Mouse (Mus musculus): Measurements from ENCODE around the gene Glcci1. TPM values are rescaled to one million over a fixed set of nuclear protein-coding genes. Genes with fewer than 3 reads are reported as not detected.
A peak's percentile ranks its signal among the peaks of the same experiment; 100 is the strongest.

The Glcci1 gene
- polyA plus RNA-seq, 1 experiment, result 187 TPM

DNA sequence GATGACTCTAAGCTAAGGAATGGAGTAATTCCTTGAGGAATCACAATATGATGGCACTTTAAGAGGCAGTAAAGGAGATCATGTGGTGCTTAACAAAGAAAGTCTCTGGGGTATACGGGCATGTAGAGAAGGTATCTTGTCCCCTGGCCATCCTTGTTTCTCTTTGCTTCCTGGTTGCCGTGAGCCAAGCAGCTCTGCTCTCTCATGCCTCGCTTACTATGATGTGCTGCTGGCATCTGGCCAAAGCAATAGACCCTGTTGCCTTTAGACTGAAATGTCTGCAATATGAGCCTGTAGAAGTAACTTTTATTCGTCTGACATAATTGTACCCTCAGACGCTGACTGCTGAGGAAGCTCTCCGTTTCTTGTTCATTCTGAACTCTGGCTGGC, 11.5 kb upstream of the Glcci1 start:
- WGBS, result 81% methylated on average over 6 of the region's 6 CpGs
- no peaks in the 10 kb centered on the region for H3K27me3 ChIP-seq (ENCODE audit: control insufficient read depth, insufficient read depth, low read length)
- H3K36me3 ChIP-seq (ENCODE audit: control insufficient read depth, insufficient read depth, low read length), result no peaks in the 10 kb centered on the region
- no peak overlapping the region for H3K4me3 ChIP-seq (ENCODE audit: control insufficient read depth, insufficient read depth, low read length)
- H3K27ac ChIP-seq (ENCODE audit: control insufficient read depth, insufficient read depth, low read length), result no peak overlapping the region
- TF ChIP-seq POLR2A (IDR thresholded peaks at IDR 0.05; ENCODE audit: control insufficient read depth, extremely low read depth, insufficient read depth, low read length, poor library complexity), result no peak
- TF ChIP-seq CTCF (IDR thresholded peaks at IDR 0.05; ENCODE audit: borderline replicate concordance, control insufficient read depth, extremely low read depth, insufficient read depth, low read length, poor library complexity), result no peak
- peaks cover 9% of the 10 kb centered on the region for H3K4me1 ChIP-seq (replicated peaks; ENCODE audit: control insufficient read depth, insufficient read depth, low read length)
- no peak for DNase-seq

DNA sequence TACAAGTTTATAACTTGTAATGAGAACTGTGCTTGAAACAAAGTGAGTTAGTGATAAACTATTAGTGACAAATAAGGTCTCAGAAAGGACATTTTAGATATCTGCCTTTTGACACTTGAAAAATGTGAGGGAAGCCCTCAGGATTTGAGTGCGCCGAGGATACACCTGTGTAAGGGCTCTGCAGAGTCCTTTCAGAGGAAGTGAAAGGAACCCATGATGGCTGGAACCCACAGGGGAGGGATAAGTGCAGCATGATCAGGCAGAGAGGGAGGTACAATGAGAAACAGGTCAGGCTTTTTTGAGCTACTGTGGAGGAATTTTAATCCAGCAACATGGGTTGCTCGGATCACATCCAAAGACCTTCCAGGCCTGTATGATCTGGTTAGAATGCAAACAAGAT, 10.4 kb upstream of the Glcci1 start:
- DNase-seq, result no peak
- 76% methylated on average over 3 of the region's 3 CpGs for WGBS

DNA sequence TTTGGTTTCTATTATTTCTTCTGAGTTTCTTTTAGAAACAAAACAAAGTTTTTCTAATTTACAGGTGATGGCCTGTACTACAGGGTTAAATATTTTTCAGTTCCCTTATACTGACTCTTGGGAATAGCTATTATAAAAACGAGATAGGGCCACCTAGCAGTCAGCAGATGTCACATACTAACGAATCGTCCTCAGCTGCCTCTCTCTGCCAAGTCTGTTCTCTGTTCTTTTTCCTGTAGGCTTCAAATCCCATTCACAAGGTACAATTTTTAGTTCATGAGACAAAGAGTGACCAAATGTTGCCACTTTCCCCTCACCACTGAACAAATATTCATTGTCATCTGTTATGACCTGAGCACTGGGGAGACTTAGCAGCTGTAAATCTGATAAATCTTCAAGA, 5.4 kb upstream of the Glcci1 start:
- no peak for DNase-seq
- Histone ChIP-seq H3K36me3 (ENCODE audit: control insufficient read depth, insufficient read depth, low read length) (no peaks in the 10 kb centered on the region), H3K27me3 (ENCODE audit: control insufficient read depth, insufficient read depth, low read length) (no peaks in the 10 kb centered on the region), H3K4me1 (replicated peaks; ENCODE audit: control insufficient read depth, insufficient read depth, low read length) (peaks cover 9% of the 10 kb centered on the region), H3K27ac (ENCODE audit: control insufficient read depth, insufficient read depth, low read length) (no peak overlapping the region), H3K4me3 (ENCODE audit: control insufficient read depth, insufficient read depth, low read length) (no peak overlapping the region)
- WGBS, result 74% methylated on average over 3 of the region's 3 CpGs
- TF ChIP-seq POLR2A (IDR thresholded peaks at IDR 0.05; ENCODE audit: control insufficient read depth, extremely low read depth, insufficient read depth, low read length, poor library complexity), result no peak
- no peak for TF ChIP-seq CTCF (IDR thresholded peaks at IDR 0.05; ENCODE audit: borderline replicate concordance, control insufficient read depth, extremely low read depth, insufficient read depth, low read length, poor library complexity)

More for the DNA sequence above, 10.4 kb upstream of the Glcci1 start:
- Histone ChIP-seq H3K27me3 (ENCODE audit: control insufficient read depth, insufficient read depth, low read length) (no peaks in the 10 kb centered on the region), H3K36me3 (ENCODE audit: control insufficient read depth, insufficient read depth, low read length) (no peaks in the 10 kb centered on the region), H3K4me1 (replicated peaks; ENCODE audit: control insufficient read depth, insufficient read depth, low read length) (peaks cover 9% of the 10 kb centered on the region), H3K4me3 (ENCODE audit: control insufficient read depth, insufficient read depth, low read length) (no peak overlapping the region), H3K27ac (ENCODE audit: control insufficient read depth, insufficient read depth, low read length) (no peak overlapping the region)
- TF ChIP-seq CTCF (IDR thresholded peaks at IDR 0.05; ENCODE audit: borderline replicate concordance, control insufficient read depth, extremely low read depth, insufficient read depth, low read length, poor library complexity) (no peak), POLR2A (IDR thresholded peaks at IDR 0.05; ENCODE audit: control insufficient read depth, extremely low read depth, insufficient read depth, low read length, poor library complexity) (no peak)

DNA sequence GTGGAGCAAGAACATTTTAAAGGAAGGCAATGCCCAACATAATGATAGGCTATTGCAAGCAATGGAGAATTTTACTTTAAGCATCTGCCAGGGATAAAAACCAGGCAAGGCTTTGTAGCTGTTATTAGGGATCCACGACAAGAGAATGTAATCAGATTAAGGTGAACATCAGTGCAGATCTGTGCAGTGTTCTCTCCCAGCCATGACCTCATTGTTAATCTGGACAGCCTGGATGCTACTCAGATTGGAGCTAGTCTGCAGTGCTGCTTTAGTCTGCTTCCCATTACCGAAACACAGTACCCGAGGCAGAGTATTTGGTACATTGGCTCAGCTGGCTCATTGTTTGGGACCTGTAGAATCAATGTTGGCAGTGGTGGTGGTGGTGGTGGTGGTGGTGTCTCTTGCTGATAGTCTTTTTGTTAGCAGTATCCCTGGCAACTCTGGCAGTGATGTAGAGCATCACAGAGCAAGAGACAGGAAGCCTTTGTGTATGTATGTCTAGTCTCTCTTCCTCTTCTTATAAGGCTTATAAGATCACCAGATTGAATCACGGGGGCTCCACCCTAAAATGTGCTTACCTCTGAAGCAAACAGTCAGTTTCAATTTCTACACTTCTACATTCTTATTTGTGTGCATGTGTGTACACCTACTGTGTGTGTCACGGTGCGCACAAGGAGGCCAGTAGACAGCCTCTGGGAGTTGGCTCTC, 4.7 kb upstream of the Glcci1 start:
- Histone ChIP-seq H3K36me3 (ENCODE audit: control insufficient read depth, insufficient read depth, low read length) (no peaks in the 10 kb centered on the region), H3K4me1 (replicated peaks; ENCODE audit: control insufficient read depth, insufficient read depth, low read length) (peaks cover 7% of the 10 kb centered on the region), H3K4me3 (ENCODE audit: control insufficient read depth, insufficient read depth, low read length) (no peak overlapping the region), H3K27me3 (ENCODE audit: control insufficient read depth, insufficient read depth, low read length) (no peaks in the 10 kb centered on the region), H3K27ac (ENCODE audit: control insufficient read depth, insufficient read depth, low read length) (peak overlapping the region; percentile 85)
- no peak for DNase-seq
- TF ChIP-seq CTCF (IDR thresholded peaks at IDR 0.05; ENCODE audit: borderline replicate concordance, control insufficient read depth, extremely low read depth, insufficient read depth, low read length, poor library complexity), result no peak
- 80% methylated on average over 6 of the region's 6 CpGs for WGBS

DNA sequence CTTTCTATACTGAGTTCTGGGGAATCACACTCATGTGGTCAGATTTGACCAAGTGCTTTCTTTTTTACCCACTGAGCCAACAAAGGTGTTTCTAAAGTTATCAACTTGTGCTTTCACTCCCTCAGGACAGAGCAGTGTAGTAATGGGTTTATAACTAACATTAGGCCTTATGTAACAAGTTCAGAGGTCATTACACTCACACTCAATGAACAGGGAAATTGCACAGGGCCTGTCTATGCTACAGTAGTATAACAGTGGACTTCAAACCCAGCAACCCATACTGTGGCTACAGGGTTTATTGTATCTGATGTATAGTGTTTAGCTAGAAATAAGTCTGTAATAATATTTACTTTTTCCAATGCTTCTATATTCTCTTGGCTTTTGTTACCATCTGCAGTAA, 2.8 kb upstream of the Glcci1 start:
- DNase-seq, result no peak
- Histone ChIP-seq H3K4me1 (replicated peaks; ENCODE audit: control insufficient read depth, insufficient read depth, low read length) (peaks cover 7% of the 10 kb centered on the region), H3K27ac (ENCODE audit: control insufficient read depth, insufficient read depth, low read length) (no peak overlapping the region), H3K36me3 (ENCODE audit: control insufficient read depth, insufficient read depth, low read length) (peaks cover 4% of the 10 kb centered on the region), H3K4me3 (ENCODE audit: control insufficient read depth, insufficient read depth, low read length) (no peak overlapping the region), H3K27me3 (ENCODE audit: control insufficient read depth, insufficient read depth, low read length) (no peaks in the 10 kb centered on the region)
- no peak for TF ChIP-seq POLR2A (IDR thresholded peaks at IDR 0.05; ENCODE audit: control insufficient read depth, extremely low read depth, insufficient read depth, low read length, poor library complexity)
- no peak for TF ChIP-seq CTCF (IDR thresholded peaks at IDR 0.05; ENCODE audit: borderline replicate concordance, control insufficient read depth, extremely low read depth, insufficient read depth, low read length, poor library complexity)

DNA sequence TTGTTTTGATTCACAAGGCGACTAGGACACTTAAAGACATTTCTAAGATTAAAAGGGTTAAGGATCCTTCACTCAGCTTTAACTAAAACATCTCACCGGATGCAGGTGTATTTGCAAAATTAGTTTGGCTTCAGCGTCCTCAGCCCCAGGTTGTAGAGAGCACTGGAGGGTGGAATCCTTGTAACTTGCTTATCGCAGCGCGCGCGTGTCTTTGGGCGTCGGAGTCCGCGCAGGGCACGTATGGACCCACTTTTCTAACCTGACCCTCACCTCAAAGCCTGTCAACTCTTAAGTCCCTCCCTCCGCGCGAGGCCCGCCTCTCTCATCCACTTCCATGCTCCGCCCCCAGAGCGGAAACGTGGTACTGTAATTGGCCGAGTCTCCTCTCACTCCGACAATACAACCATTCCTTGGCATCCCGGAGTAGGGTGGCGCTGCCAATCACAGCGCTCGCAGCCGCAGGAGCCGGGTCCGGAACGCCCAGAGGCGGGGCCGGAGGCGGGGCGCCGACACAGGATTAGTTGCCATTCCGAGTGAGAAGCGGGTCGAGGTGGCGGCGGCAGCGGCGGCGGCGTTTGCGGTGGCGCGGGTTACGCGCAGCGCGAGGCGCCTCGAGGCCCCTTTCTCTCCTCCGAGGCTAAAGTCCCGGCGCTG, 390 bp upstream of the Glcci1 start:
- under 1% methylated on average over 56 of the region's 56 CpGs for WGBS
- peak; percentile 99 for DNase-seq
- H3K27me3 ChIP-seq (ENCODE audit: control insufficient read depth, insufficient read depth, low read length), result no peaks in the 10 kb centered on the region
- TF ChIP-seq POLR2A (IDR thresholded peaks at IDR 0.05; ENCODE audit: control insufficient read depth, extremely low read depth, insufficient read depth, low read length, poor library complexity) (peak; percentile 99), CTCF (IDR thresholded peaks at IDR 0.05; ENCODE audit: borderline replicate concordance, control insufficient read depth, extremely low read depth, insufficient read depth, low read length, poor library complexity) (peak; percentile 76; the same call in 1 of the 2 replicates)
- H3K36me3 ChIP-seq (ENCODE audit: control insufficient read depth, insufficient read depth, low read length), result peaks cover 16% of the 10 kb centered on the region
- peaks cover 7% of the 10 kb centered on the region for H3K4me1 ChIP-seq (replicated peaks; ENCODE audit: control insufficient read depth, insufficient read depth, low read length)
- peak overlapping the region; percentile 97 for H3K4me3 ChIP-seq (ENCODE audit: control insufficient read depth, insufficient read depth, low read length)
- peak overlapping the region; percentile 85 for H3K27ac ChIP-seq (ENCODE audit: control insufficient read depth, insufficient read depth, low read length)
